Mouse (Mus musculus) thymus, postnatal 4 days (tissue): ENCODE data around the gene Sstr4.

Source experiments
- DNase-seq: peaks from one replicate; pipeline ENCODE4 v3.0.0; 2021

Gene Sstr4

GRCm38 (mm10) chr2:148432346-148432745 lies 37.2 kb downstream of the Sstr4 start:
- DNase-seq: no peak

GRCm38 (mm10) chr2:148436285-148436684 lies 41.1 kb downstream of the Sstr4 start:
- DNase-seq: no peak

GRCm38 (mm10) chr2:148439691-148440276 lies 44.6 kb downstream of the Sstr4 start:
- no peak for DNase-seq

GRCm38 (mm10) chr2:148441421-148441820 lies 46.3 kb downstream of the Sstr4 start:
- DNase-seq: peak; percentile 9

- peak; percentile 34 for DNase-seq
Observed at GRCm38 (mm10) chr2:148442172-148442571, 47.0 kb downstream of the Sstr4 start.

GRCm38 (mm10) chr2:148442710-148443109 lies 47.6 kb downstream of the Sstr4 start:
- peak; percentile 11 for DNase-seq

GRCm38 (mm10) chr2:148443249-148443958 lies 48.3 kb downstream of the Sstr4 start, which contains the start of gene Cd93:
Gene Cd93, minus strand, starts transcription at chr2:148443563.
- DNase-seq: peak; percentile 52

- no peak for DNase-seq
Observed at GRCm38 (mm10) chr2:148444472-148444871, 49.3 kb downstream of the Sstr4 start.

GRCm38 (mm10) chr2:148445616-148446015 lies 50.5 kb downstream of the Sstr4 start:
- no peak for DNase-seq
